Mouse (Mus musculus): Measurements from ENCODE around the gene Mob3a. TPM values are rescaled to one million over a fixed set of nuclear protein-coding genes. Genes with fewer than 3 reads are reported as not detected.

Gene Mob3a
- polyA plus RNA-seq, 1 experiment from 2014 or later: 27.4 TPM

GRCm38 (mm10) chr10:80684214-80684613 is 17.6 kb downstream of the Mob3a start:
- no peaks in the 10 kb centered on the region for H3K9me3 ChIP-seq (replicated peaks; ENCODE audit: control insufficient read depth, low read length)
- H3K4me3 ChIP-seq (ENCODE audit: low read depth, low read length): no peak overlapping the region
- ATAC-seq (ENCODE audit: low read depth): peak; percentile 70
- H3K4me2 ChIP-seq (ENCODE audit: low read depth, low read length): no peak overlapping the region
- no peaks in the 10 kb centered on the region for H3K27me3 ChIP-seq (ENCODE audit: control insufficient read depth, insufficient read depth, low read depth, low read length)
- peak overlapping the region; percentile 19 for H3K9ac ChIP-seq (ENCODE audit: low read depth, low read length)
- 44% methylated on average over 6 of the region's 6 CpGs for WGBS (ENCODE audit: insufficient replicate concordance)
- peak overlapping the region; percentile 88 for H3K27ac ChIP-seq (ENCODE audit: low read length)
- peaks cover 35% of the 10 kb centered on the region for H3K4me1 ChIP-seq (ENCODE audit: control insufficient read depth, low read depth, low read length)
- peaks cover 11% of the 10 kb centered on the region for H3K36me3 ChIP-seq (ENCODE audit: control insufficient read depth, insufficient read depth)

- WGBS (ENCODE audit: insufficient replicate concordance): 80% methylated on average over 1 of the region's 1 CpGs
Observed at GRCm38 (mm10) chr10:80683647-80684046, 18.1 kb downstream of the Mob3a start.

DNA sequence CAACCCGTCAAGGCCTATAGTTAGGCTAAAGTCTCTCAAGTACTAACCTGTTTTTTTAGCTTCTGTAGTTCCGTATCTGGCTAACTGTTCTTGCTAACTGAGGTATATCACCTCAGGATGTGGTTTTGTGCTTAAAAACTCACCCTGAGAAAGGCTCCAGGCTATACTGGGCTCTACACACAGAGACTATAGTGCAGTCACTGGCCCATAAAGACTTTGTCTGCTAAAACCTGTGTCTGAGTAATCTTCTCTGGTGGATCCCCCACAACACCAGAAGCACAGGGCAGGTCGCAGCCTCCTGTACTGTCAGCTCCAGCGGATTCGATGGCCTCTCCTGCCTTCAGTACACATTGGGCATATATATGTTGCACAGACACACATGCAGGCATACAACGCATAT is 19.8 kb downstream of the Mob3a start:
- Histone ChIP-seq H3K27ac (ENCODE audit: low read length) (peak overlapping the region; percentile 24), H3K4me1 (ENCODE audit: control insufficient read depth, low read depth, low read length) (peaks cover 57% of the 10 kb centered on the region), H3K36me3 (ENCODE audit: control insufficient read depth, insufficient read depth) (peaks cover 9% of the 10 kb centered on the region), H3K27me3 (ENCODE audit: control insufficient read depth, insufficient read depth, low read depth, low read length) (no peaks in the 10 kb centered on the region), H3K4me2 (ENCODE audit: low read depth, low read length) (no peak overlapping the region), H3K9ac (ENCODE audit: low read depth, low read length) (no peak overlapping the region), H3K4me3 (ENCODE audit: low read depth, low read length) (no peak overlapping the region), H3K9me3 (replicated peaks; ENCODE audit: control insufficient read depth, low read length) (no peaks in the 10 kb centered on the region)
- WGBS (ENCODE audit: insufficient replicate concordance): 77% methylated on average over 6 of the region's 6 CpGs
- ATAC-seq (ENCODE audit: low read depth): no peak

More at GRCm38 (mm10) chr10:80683647-80684046, 18.1 kb downstream of the Mob3a start:
- no peak overlapping the region for H3K4me2 ChIP-seq (ENCODE audit: low read depth, low read length)
- ATAC-seq (ENCODE audit: low read depth): no peak
- H3K9ac ChIP-seq (ENCODE audit: low read depth, low read length): peak overlapping the region; percentile 7; the same call in 1 of the 2 replicates
- no peaks in the 10 kb centered on the region for H3K9me3 ChIP-seq (replicated peaks; ENCODE audit: control insufficient read depth, low read length)
- peaks cover 11% of the 10 kb centered on the region for H3K36me3 ChIP-seq (ENCODE audit: control insufficient read depth, insufficient read depth)
- no peaks in the 10 kb centered on the region for H3K27me3 ChIP-seq (ENCODE audit: control insufficient read depth, insufficient read depth, low read depth, low read length)
- H3K4me3 ChIP-seq (ENCODE audit: low read depth, low read length): no peak overlapping the region
- H3K27ac ChIP-seq (ENCODE audit: low read length): peak overlapping the region; percentile 88
- H3K4me1 ChIP-seq (ENCODE audit: control insufficient read depth, low read depth, low read length): peaks cover 40% of the 10 kb centered on the region

GRCm38 (mm10) chr10:80680260-80680696 is 21.5 kb downstream of the Mob3a start:
- H3K9ac ChIP-seq (ENCODE audit: low read depth, low read length): peak overlapping the region; percentile 17; the same call in 1 of the 2 replicates

GRCm38 (mm10) chr10:80679556-80680259 is 22.1 kb downstream of the Mob3a start:
- H3K9ac ChIP-seq (ENCODE audit: low read depth, low read length): peak overlapping the region; percentile 73
- H3K27ac ChIP-seq (ENCODE audit: low read length): peak overlapping the region; percentile 100
- H3K36me3 ChIP-seq (ENCODE audit: control insufficient read depth, insufficient read depth): no peaks in the 10 kb centered on the region
- peaks cover 55% of the 10 kb centered on the region for H3K4me1 ChIP-seq (ENCODE audit: control insufficient read depth, low read depth, low read length)
- H3K4me3 ChIP-seq (ENCODE audit: low read depth, low read length): no peak overlapping the region
- H3K27me3 ChIP-seq (ENCODE audit: control insufficient read depth, insufficient read depth, low read depth, low read length): no peaks in the 10 kb centered on the region
- 0 out of 2 replicates have a peak overlapping the region, but pooled peaks have one; percentile 80 for H3K4me2 ChIP-seq (ENCODE audit: low read depth, low read length)
- ATAC-seq (ENCODE audit: low read depth): no peak
- no peaks in the 10 kb centered on the region for H3K9me3 ChIP-seq (replicated peaks; ENCODE audit: control insufficient read depth, low read length)
- 52% methylated on average over 9 of the region's 9 CpGs for WGBS (ENCODE audit: insufficient replicate concordance)

More at GRCm38 (mm10) chr10:80680260-80680696, 21.5 kb downstream of the Mob3a start:
- ATAC-seq (ENCODE audit: low read depth): no peak
- no peaks in the 10 kb centered on the region for H3K36me3 ChIP-seq (ENCODE audit: control insufficient read depth, insufficient read depth)
- no peak overlapping the region for H3K4me2 ChIP-seq (ENCODE audit: low read depth, low read length)
- H3K4me1 ChIP-seq (ENCODE audit: control insufficient read depth, low read depth, low read length): peaks cover 54% of the 10 kb centered on the region
- no peaks in the 10 kb centered on the region for H3K27me3 ChIP-seq (ENCODE audit: control insufficient read depth, insufficient read depth, low read depth, low read length)
- H3K4me3 ChIP-seq (ENCODE audit: low read depth, low read length): no peak overlapping the region
- no peaks in the 10 kb centered on the region for H3K9me3 ChIP-seq (replicated peaks; ENCODE audit: control insufficient read depth, low read length)
- peak overlapping the region; percentile 100 for H3K27ac ChIP-seq (ENCODE audit: low read length)
- 59% methylated on average over 2 of the region's 2 CpGs for WGBS (ENCODE audit: insufficient replicate concordance)

DNA sequence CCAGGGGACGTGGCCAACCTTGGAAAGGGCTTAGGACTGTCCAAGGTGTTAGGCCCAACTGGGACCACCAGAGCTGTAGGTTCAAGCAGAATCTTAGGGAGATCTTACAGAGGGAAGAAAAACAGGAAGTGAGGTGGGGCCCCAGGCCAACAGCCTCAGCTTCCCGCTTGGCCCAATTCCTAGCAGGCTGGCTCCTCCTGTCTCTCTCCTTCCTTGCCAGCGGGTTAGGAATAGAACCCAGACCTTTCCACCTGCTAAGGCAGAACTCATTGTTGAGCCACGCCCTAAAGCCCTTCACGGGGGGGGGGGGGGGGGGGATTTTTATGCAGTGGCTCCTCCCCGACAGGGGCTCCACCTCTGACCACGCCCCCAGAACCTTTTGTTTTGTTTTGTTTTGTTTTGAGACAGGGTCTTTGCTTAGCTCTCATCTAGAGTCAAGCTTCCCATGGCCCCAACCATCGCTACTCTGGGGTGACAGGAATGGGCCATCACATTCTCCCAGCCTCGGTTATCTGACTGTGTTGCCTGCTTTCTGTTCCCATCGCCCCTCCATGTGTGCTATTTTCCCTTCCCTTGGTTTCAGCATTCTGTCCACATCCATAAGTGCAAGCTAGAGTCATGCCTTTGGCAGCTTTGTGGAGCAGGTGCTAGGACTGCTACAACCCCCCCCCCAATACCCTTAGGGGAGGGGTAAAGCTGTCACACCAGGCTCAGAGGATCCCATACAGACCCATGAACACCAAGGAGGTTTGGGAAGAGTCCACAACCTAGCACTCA is 23.0 kb downstream of the Mob3a start:
- Histone ChIP-seq H3K36me3 (ENCODE audit: control insufficient read depth, insufficient read depth) (no peaks in the 10 kb centered on the region), H3K27me3 (ENCODE audit: control insufficient read depth, insufficient read depth, low read depth, low read length) (no peaks in the 10 kb centered on the region), H3K4me2 (ENCODE audit: low read depth, low read length) (peak overlapping the region; percentile 80), H3K9me3 (replicated peaks; ENCODE audit: control insufficient read depth, low read length) (no peaks in the 10 kb centered on the region), H3K4me1 (ENCODE audit: control insufficient read depth, low read depth, low read length) (peaks cover 55% of the 10 kb centered on the region), H3K27ac (ENCODE audit: low read length) (peak overlapping the region; percentile 100), H3K9ac (ENCODE audit: low read depth, low read length) (peak overlapping the region; percentile 73), H3K4me3 (ENCODE audit: low read depth, low read length) (peak overlapping the region; percentile 93)
- ATAC-seq (ENCODE audit: low read depth): no peak
- 20% methylated on average over 10 of the region's 10 CpGs for WGBS (ENCODE audit: insufficient replicate concordance)

DNA sequence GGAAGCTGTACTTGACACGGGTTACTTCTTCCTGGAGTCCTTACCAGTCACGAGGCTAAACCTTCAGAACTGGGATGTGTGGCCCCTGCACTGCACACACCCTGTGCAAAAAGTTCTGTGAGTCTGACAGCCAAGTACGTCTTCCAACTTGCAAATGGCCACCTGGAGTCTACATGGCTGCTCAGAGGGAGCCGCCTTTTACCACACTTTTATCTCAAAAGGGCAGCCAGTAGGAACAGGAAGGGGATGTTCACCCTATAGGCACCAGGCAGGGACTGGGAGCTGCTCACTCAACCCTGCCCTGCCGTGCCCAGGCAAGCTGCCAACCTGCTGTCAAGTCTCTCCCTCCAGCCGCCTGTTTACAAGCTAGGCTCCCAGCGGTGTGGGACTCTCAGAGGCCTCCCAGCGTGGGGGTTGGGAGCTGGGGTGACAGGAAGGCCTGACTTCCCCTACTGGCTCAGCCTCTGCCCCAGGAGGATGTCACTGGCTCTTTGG is 23.8 kb downstream of the Mob3a start, which contains the start of gene Mknk2:
Gene Mknk2 (minus strand): TSS at position 171 of the 495 bp plus-strand sequence.
- Histone ChIP-seq H3K9me3 (replicated peaks; ENCODE audit: control insufficient read depth, low read length) (no peaks in the 10 kb centered on the region), H3K27ac (ENCODE audit: low read length) (peak within 1 kb of the TSS; percentile 100), H3K4me3 (ENCODE audit: low read depth, low read length) (peak within 1 kb of the TSS; percentile 93), H3K9ac (ENCODE audit: low read depth, low read length) (peak within 1 kb of the TSS; percentile 73), H3K27me3 (ENCODE audit: control insufficient read depth, insufficient read depth, low read depth, low read length) (no peaks in the 10 kb centered on the region), H3K4me1 (ENCODE audit: control insufficient read depth, low read depth, low read length) (peaks cover 62% of the 10 kb centered on the region), H3K36me3 (ENCODE audit: control insufficient read depth, insufficient read depth) (no peaks in the 10 kb centered on the region), H3K4me2 (ENCODE audit: low read depth, low read length) (peak within 1 kb of the TSS; percentile 80)
- 2% methylated on average over 8 of the region's 8 CpGs for WGBS (ENCODE audit: insufficient replicate concordance)
- ATAC-seq (ENCODE audit: low read depth): peak; percentile 65

GRCm38 (mm10) chr10:80677128-80677875 is 24.5 kb downstream of the Mob3a start:
- Histone ChIP-seq H3K36me3 (ENCODE audit: control insufficient read depth, insufficient read depth) (no peaks in the 10 kb centered on the region), H3K4me3 (ENCODE audit: low read depth, low read length) (peak overlapping the region; percentile 93), H3K9ac (ENCODE audit: low read depth, low read length) (peak overlapping the region; percentile 73), H3K27ac (ENCODE audit: low read length) (peak overlapping the region; percentile 100), H3K4me1 (ENCODE audit: control insufficient read depth, low read depth, low read length) (peaks cover 69% of the 10 kb centered on the region), H3K4me2 (ENCODE audit: low read depth, low read length) (peak overlapping the region; percentile 80), H3K27me3 (ENCODE audit: control insufficient read depth, insufficient read depth, low read depth, low read length) (no peaks in the 10 kb centered on the region), H3K9me3 (replicated peaks; ENCODE audit: control insufficient read depth, low read length) (no peaks in the 10 kb centered on the region)
- ATAC-seq (ENCODE audit: low read depth): no peak
- WGBS (ENCODE audit: insufficient replicate concordance): 4% methylated on average over 9 of the region's 9 CpGs

Measured in liver, embryonic 16.5 days (tissue).